Mouse (Mus musculus) gastrocnemius, postnatal 14 days (tissue): ENCODE data around the gene Stx6. TPM values are rescaled to one million over a fixed set of nuclear protein-coding genes. Genes with fewer than 3 reads are reported as not detected.
A peak's percentile ranks its signal among the peaks of the same experiment; 100 is the strongest.

Source experiments
- DNase-seq: peaks from one replicate; pipeline ENCODE4 v3.0.0; 2021; ENCODE audit warnings: mixed read lengths
- intact Hi-C: fragments of 180-260 bp; cut with DNase I; formaldehyde crosslinking; loops from one replicate; pipeline ENCODE4 v1.15.1; 2025; ENCODE audit warnings: low total_unique reads
- total RNA-seq, 2 experiments: library from RNA; stranded (reverse); gene quantifications; 2 replicates each; pipeline ENCODE4 v1.2.3; 2021

Stx6 gene
- total RNA-seq, 2 experiments from 2014 or later: 14.4 to 20.8 TPM

DNA sequence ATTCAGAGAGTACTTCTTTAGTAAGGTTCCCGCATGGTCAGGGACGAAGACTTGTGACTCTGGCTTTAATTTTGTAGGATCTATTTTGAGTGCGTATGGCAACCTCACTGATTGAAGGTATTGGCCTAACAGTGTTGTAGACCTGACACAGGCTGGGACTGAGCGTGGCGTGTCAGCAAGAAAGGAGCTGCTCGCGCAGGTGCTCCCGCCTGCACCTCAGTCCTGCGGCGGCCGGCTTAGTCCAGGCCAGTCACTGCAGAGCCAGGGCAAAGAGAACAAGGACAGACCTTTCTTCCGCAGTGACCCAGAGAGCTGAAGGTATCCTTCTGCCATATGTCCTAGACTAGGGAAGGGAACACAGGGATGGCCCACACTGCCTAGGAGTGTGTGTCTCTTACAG is 45.4 kb downstream of the Stx6 start:
- intact Hi-C loops: no loop called here
- no peak for DNase-seq

DNA sequence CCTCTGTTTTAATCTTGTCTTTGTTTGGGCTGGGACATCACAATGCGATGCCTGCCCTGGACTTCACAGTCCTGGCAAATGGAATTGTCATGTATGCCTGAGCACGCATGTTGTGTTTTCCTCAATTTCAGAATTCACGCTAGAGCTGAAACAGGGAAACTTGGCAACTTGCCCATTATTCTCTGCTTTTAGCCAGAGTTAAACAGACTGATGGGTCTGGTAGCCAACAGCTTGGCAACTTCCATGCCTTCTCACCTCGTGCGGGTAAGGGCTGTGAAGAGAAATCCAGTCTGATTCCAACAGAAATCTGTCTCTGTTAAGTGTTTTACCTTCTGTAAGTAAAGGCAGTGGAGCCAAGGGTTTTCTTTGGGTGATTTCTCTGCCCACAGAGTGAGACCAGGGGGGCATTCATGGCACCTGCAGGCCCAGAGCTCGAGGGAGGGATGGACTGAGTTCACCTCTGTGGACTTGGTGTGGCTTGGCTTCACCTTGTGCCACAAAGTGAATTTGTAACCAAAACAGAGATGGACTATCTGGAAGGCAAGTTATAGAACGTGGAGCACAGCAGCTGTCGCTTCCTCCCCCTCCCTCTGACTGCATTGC is 46.1 kb downstream of the Stx6 start:
- intact Hi-C loops: no loop called here
- no peak for DNase-seq

DNA sequence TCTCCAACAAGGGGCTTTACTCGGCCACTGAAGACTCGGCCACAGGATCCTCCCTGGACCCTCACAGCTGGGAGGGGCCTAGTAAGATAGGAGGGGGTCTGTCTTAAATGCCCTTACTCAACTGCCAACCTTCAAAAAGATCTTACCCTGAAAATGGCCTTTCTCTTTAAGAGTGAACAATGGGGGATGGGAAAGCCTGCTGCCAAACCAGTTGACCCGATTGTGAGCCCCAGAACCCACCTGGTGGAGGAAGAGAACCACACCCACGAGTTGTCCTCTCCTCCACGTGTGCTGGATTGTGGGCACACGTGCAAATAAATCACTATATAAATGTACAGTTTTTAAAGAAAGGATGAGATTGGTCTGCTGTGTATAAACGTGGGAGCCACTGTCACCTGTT is 46.8 kb downstream of the Stx6 start:
- DNase-seq: no peak
- intact Hi-C loops: no loop called here

DNA sequence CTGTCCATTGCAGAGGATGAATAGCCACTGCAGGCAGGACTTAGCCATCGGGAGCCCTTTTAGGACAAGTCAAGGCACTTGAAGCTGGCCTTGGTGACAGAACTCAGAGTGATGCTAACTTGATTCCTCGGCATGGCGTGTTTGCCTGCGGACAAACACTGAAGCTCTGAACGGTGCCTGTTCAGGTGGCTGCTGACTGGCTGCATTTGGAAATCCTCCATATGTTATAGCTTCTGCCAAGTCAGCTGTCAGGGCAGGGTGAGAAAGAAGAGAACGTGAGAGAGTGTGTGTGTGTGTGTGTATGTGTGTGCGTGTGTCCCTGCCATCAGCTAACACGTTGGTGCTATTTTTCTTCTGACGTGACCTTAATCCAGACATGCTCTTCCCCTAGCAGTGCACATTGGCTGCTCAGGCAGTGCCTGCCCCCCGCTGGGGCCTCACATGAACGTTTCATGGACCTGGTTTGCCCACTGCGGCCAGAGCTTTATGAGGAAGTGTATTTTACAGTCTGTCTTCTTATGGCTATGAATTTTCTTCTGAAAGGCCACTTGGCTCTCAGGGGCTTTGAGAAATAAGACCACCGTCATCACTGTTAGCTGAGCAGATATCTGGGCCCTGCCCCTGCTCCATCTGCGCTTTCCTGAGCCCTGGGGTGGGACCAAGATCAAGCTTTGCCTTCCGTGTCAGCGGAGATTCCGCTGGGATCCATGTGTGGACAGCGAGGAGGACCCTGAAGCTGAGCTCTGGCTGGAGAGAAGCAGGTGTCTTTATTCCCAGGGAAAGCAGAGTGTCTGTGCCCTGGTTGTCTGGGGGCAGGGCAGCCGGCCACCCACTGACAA is 47.5 kb downstream of the Stx6 start:
- DNase-seq: no peak
- intact Hi-C loops: no loop called here

DNA sequence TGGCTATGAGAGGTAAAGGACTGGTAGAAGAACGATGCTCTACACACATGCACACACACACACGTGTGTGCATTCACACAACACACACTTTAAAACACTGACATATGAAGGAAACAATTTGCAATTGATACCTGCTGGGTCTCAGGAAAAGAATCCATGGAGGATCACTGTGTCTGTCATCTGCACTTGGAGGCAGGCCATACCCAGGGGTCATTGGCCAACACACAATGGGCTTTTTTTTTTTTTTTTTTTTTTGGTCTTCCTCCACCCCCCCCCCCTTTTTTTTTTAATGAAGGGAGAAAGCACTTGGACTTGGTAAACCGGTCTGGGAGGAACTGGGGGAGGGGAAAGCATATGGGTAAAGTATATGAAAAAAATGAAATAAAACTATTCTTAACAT is 49.3 kb downstream of the Stx6 start:
- DNase-seq: no peak
- intact Hi-C loops: no loop called here

DNA sequence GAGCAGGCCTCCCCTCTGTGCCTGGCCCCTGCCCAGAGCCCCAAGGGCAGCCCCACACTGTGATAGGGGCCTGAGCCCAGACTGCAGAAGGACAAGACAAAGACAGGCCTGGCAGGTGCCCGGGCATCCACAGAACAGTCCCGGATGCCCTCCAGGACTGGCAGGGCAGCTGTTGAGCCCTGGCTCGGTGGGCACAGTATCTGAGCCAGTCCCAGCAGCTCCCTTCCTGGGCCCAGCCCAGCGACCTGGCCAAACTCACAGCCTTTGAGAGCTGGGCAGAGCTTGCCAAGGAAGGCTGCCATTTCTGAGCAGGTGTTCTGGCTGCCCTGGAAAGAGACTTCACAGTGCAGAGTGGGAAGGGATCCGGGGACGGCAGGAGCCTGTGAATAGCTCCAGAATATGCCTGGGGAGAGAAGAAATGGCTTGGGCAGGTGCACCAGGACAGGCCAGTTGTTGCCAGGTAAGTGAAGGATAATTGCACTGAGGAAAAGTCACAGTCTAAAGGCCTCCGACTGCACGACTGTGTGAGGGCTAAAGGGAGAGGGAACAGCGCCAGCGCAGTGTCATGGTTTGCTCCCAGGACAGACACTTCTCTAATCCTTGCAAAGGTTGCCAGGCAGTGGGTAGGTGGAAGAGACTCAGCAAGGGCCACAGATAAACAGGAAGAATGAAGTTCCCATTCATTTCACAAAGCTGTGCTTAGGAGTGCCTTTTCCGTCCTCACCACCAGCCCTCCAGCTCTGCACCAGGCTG is 51.7 kb downstream of the Stx6 start:
- peak; percentile 83 for DNase-seq
- intact Hi-C loops: no loop called here

DNA sequence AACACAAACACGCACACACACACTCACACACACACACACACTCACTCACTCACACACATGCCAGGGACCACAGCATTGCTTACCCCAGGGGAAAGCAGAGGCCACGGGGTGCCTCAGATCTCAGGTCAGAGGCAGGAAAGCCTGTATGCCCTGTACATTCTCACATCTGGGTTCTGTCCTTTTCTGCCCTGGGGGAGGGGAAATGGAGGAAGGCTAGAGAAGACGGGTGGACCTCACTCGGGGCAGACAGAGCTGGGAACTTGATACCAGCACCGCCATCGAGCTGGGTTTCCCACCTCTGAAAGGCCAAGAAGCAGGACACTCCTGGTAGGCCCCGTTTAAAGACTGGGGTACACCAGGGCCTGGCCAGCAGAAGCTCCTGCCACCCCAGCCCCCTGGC is 52.5 kb downstream of the Stx6 start:
- no peak for DNase-seq
- intact Hi-C loops: no loop called here

DNA sequence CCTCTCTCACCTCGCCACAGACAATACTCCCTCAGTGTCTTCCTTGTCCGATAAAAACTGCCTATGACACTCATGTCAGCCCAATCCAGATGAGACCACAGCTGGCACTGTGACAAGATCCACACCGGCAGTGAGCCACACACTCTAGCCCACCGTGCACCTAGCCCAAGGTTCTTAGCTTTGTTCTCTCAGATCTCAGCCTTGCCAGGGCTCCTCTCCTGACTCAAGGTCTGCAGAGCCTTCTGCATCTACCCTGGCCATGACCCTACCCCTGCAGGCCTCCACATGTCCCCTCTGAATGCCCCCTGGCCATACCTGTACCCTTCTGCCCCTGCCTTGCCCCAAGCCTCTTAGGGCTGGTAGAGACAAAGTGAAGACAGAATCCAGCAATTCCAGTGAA is 53.6 kb downstream of the Stx6 start:
- intact Hi-C loops: no loop called here
- no peak for DNase-seq

DNA sequence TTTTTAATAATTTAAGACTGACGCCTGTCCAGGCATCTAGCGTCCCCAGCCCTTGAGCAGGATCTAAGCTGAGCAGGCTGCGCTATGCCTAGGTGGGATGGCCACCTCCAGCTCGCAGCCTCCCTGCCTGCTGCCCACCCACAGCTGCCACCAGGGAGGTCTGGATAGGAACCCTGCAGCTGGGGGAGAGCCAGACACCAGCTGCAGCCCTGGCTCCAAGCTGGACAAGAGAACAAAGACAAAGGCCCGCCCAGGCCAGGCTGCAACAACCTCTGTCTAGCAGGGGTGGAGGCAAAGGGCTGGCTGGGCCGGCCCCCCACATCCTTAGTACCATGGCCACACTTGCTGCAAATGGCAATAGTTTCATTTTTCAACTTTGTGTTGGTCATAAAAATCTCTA is 54.0 kb downstream of the Stx6 start:
- peak; percentile 60 for DNase-seq
- intact Hi-C loops: no loop called here

DNA sequence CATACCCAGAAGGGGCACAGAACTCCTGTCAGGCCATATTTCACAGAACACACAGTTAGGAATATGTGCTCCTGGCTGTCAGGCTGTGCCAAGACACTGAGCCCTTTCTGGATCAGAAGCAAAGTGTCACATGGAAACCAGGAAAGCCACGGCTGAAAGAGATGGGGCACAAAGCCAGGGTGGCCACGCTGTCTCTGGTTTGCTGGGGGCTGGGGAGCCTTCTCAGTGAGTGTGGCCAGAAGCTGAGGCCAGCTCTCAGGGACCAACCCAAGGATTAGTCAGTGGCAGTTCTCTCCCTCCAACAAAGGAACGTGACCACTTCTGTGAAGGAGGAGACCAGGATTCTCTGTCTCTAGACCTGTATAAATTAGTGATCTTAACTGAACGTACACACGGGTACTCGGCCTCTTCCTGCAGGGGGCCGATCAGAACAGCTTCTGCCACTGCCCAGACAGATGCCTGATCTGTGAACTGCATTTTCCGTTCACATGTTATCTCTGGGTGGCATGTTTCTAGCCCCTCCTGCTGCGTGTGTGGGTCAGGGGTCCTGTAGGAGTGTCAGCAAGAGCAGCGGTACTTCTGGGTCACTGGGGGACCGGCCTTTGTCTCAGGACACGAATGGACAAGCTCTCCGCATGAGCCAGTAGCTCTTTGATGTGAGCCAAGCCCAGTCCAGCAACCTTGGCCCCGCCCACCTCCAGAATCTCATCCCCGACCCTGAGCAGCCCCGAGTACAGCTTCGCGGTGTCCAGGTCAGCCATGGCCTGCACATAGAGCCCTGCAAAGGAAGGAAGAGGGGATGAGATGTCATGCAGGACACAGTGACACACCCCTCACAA is 54.6 kb downstream of the Stx6 start:
- intact Hi-C loops: no loop called here
- DNase-seq: peak; percentile 56

DNA sequence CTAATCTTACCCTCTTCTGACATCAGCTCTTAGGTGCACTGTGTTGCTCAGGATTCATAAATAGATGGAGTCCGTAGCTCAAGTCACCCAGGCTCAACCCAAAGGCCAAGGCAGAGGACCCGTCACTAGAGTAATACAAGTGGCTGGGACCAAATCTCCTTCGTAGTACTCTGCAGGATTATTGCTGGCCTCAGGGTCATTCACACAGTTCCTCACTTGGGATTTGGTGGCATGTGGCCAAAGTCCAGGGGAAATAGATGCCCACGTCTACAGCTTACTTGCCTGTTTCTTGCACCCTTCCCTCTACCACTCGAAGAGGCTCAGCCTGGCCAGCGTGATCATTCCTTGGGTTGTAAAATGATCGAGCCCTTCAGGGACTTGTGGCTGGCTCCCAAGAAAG is 55.4 kb downstream of the Stx6 start:
- no peak for DNase-seq
- intact Hi-C loops: no loop called here

DNA sequence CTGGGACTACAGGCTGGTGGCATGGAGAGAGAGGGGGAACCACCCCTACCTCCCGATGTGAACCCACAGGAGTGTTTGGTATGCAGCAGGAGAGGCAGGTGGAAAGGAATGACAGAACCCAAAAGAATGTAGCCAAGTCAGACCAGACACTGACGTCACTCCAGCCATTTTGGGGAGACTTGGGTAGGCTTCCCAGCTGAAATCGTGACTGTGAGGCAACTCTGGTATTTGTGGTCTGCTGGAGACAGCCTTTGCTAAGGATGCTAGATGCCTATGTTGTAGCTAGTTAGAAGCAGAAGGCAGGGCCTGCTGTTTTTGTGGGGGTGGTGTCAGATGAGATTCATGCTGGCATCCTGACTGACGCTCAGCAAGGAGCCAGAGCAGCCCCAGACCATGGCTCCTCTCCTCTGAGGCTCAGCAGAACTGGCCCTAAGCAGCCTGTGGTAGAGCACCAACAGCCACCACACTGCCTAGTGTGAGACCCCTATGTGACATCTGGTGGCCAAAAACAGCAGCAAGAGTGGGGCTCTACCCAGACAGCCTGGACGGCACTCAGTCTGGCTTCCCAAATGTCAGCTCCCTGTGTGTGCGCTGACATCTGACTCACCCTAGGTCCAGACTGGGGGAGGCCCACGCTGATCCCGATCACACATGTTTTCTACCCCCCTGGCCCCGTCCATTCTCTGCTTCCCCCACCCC is 56.7 kb downstream of the Stx6 start:
- intact Hi-C loops: loop anchor here (5.0 kb wide), 1 partner anchor 73 kb away; no protein-coding TSS in a partner anchor
- DNase-seq: no peak

DNA sequence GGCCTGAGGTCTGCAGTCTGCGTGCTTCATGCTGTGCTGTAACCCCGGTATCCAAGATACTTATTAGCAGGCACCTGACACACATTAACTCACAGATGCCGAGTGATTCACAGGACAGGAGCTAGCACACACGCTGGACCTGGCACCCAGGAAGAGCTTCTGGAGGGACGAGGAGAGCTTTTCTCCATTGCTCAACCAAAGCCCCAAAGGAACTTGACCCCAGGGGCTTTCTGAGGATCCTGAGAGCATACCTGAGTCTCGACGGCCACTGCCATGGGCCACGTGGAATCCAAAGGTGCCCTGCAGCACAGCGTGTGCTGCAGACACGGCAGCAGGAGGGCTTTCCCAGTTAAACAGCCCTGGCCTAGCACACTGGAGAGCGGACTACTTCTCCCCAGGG is 57.8 kb downstream of the Stx6 start:
- intact Hi-C loops: loop anchor here (5.0 kb wide), 1 partner anchor 74 kb away; no protein-coding TSS in a partner anchor

DNA sequence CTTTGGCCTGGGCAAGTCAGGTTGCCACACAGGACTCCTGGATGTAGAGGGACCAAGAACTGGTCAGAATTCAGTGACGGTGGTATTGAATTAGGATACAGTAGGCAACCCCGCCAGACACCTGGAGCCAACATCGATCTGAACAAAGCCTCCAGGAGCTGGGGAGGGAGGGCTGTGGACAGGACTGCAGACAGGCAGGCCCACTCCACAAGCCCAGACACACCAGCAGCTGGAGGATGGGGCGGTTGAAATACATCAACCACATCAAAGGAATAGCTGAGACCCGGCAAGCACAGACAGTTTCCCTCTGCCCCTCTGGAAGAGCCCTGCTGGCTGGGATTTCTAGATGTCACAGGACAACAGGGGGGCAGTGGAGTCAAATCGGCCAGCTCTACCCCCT is 58.3 kb downstream of the Stx6 start:
- no peak for DNase-seq
- intact Hi-C loops: loop anchor here (5.0 kb wide), 1 partner anchor 75 kb away; no protein-coding TSS in a partner anchor

More for the DNA sequence above, 57.8 kb downstream of the Stx6 start:
- no peak for DNase-seq

DNA sequence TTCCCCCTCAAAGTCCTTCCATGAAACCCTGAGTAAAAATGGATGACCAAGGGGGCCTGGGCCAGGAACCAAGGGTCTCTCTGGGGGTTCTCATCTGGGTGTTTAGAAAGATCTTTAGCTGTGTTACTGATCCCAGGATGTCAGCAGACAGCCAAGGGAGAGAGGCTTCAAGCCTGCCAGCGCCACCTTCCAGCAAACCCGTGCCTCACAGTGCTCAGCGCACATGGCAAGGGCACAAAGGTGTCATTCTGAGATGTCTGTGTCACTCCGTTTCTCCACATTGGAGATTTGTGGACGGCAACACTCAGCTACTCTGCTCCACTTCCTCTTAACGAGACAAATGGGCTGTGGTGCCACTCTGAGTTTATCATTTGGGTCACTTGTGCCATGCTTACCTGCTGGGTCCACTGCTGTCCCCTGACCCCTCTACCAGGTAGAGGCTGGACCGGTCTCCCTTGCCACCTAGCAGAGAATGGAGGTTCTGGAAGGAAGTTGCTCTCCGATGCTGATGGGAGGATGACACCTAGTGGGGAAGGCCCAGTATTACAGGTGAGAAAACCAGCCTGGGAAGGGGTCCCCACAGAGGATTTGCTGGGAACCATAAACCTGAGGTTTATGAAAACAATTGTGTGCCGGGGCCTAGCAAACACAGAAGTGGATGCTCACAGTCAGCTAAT is 59.5 kb downstream of the Stx6 start:
- intact Hi-C loops: loop anchor here (2.0 to 5.0 kb wide), 2 partner anchors 76 to 169 kb away; no protein-coding TSS in a partner anchor
- no peak for DNase-seq

DNA sequence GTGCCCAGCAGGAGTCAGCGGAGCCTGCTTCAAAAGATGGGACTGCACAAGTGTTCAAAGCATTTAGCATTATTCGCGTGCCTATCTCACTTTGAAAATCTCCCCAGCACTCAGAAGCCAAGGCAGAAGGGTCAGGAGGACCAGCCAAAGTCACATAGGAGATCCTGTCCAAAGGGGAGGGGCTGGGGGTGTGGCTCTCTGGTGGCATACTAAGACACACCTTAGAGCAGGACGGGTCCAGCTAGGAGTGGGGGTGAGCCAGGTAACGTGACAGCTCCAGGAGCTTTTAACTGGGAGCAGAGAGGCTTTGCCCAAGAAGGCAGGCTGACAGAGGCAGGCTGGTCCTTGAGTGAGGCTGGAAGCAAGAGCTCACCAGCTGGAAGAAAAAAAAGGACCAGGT is 60.4 kb downstream of the Stx6 start:
- DNase-seq: no peak
- intact Hi-C loops: loop anchor here (2.0 to 5.0 kb wide), 2 partner anchors 77 to 170 kb away; no protein-coding TSS in a partner anchor

DNA sequence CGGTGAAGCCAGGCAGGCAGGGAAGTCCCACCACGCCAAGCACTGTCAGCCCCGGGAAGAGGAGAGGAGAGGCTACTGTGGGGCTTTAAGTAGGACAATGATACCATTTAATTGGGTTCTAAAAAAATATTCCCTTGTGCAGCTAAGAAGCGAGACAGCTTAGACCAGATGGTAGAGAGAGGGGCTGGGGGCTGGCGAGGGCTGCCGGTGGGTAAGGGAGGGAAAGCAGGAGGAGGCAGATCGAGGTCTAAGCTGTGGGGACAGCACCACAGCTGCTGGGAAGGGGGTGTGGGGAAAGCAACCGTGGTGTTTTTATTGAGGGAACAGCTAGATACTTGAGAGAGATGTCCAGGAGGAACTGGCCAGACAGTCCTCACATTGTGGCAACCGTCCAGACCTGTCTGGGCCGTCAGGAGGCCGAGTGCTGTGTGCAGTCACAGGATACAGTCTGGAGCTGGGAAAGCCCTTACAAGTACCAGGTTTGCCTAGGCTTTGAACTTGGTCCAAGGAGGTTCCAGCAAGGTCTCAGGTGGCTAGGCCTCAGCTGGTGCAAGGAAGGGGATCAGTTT is 63.7 kb downstream of the Stx6 start:
- peak; percentile 50 for DNase-seq
- intact Hi-C loops: loop anchor here (5.0 kb wide), 1 partner anchor 195 kb away; no protein-coding TSS in a partner anchor

DNA sequence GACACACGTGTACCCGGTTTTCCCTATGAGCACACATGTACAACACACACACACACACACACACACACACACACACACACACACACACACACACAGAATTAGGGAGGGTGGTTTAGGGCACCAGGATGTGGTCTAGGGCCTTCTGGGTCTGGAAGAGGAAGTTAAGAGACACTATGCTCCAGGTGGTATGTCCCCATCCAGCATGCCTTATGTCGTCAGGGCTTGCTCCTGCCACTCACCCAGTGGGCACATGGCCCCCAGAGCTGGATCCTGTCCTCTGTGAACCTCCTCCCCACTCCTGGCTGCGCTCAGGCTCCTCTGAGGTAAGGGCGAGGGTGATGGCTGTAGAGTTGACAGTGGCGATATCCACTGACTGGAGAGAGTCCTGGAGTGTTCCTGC is 64.5 kb downstream of the Stx6 start:
- no peak for DNase-seq
- intact Hi-C loops: loop anchor here (5.0 kb wide), 1 partner anchor 196 kb away; no protein-coding TSS in a partner anchor
